Mouse (Mus musculus): ENCODE measurements around the gene Adck1. TPM values are rescaled to one million over a fixed set of nuclear protein-coding genes. Genes with fewer than 3 reads are reported as not detected.
A peak's percentile ranks its signal among the peaks of the same experiment; 100 is the strongest.

Gene Adck1
- polyA plus RNA-seq, 1 experiment from 2014 or later = 27.2 TPM

- H3K4me3 ChIP-seq (replicated peaks) = no peak overlapping the region
- no peak for ATAC-seq
- 78% methylated on average over 4 of the region's 4 CpGs for WGBS
Observed at GRCm38 (mm10) chr12:88432277-88432676, 71.9 kb downstream of the Adck1 start.

GRCm38 (mm10) chr12:88433171-88433570, 72.8 kb downstream of the Adck1 start:
- Histone ChIP-seq H3K9me3 (no peaks in the 10 kb centered on the region), H3K27me3 (no peaks in the 10 kb centered on the region), H3K27ac (no peak overlapping the region), H3K4me3 (replicated peaks) (no peak overlapping the region), H3K36me3 (peaks cover 11% of the 10 kb centered on the region; the same call in 1 of the 2 replicates), H3K4me2 (replicated peaks) (no peak overlapping the region), H3K4me1 (replicated peaks) (0 out of 2 replicates have a peak, but pooled peaks cover 4% of the 10 kb centered on the region), H3K9ac (replicated peaks) (no peak overlapping the region)
- no peak for ATAC-seq
- 92% methylated on average over 7 of the region's 7 CpGs for WGBS

More at GRCm38 (mm10) chr12:88432277-88432676, 71.9 kb downstream of the Adck1 start:
- Histone ChIP-seq H3K4me1 (replicated peaks) (peaks cover 11% of the 10 kb centered on the region), H3K9ac (replicated peaks) (no peak overlapping the region), H3K27ac (no peak overlapping the region), H3K36me3 (peaks cover 11% of the 10 kb centered on the region; the same call in 1 of the 2 replicates), H3K4me2 (replicated peaks) (no peak overlapping the region), H3K27me3 (no peaks in the 10 kb centered on the region), H3K9me3 (no peaks in the 10 kb centered on the region)

DNA sequence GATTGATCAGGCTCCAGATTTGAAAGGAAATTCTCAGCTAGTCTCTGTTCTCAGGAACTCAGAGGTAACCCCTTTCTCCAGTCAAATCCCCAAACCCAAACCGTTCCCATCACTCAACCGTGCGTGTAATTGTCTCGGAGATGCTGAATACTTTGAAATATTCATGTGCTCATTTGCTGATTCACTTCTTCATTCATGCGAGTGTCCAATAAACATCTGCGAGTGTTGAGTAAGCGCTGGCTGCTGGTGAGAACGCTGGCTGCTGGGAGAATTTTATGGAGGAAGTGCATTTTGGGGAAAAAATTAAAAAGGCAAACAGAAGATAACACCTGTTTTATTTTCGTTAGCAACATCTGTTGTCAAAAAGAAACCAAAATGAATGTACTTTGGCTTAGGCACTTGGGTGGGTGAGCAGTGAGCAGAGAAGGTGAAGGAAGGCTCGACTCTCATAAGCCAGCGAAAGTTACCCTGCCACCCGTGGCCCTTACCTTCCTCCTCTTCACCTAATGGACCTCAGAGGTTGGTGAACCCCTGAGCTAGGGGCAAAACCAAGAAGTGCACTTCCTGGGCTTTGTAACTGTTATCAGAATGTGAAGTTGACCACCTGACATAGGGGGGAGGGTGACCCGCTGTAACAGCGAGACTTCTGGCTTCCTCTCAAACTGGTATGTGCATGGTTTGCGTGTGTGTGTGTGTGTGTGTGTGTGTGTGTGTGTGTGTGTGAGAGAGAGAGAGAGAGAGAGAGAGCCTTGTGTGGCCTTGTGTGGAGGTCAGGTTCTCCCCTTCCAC, 76.8 kb downstream of the Adck1 start:
- WGBS = 75% methylated on average over 15 of the region's 15 CpGs
- Histone ChIP-seq H3K9me3 (no peaks in the 10 kb centered on the region), H3K27ac (no peak overlapping the region), H3K4me3 (replicated peaks) (no peak overlapping the region), H3K27me3 (no peaks in the 10 kb centered on the region), H3K36me3 (peaks cover 4% of the 10 kb centered on the region; the same call in 1 of the 2 replicates), H3K4me1 (replicated peaks) (peaks cover 9% of the 10 kb centered on the region), H3K9ac (replicated peaks) (no peak overlapping the region), H3K4me2 (replicated peaks) (no peak overlapping the region)
- ATAC-seq = no peak

- no peak overlapping the region for H3K9ac ChIP-seq (replicated peaks)
- no peaks in the 10 kb centered on the region for H3K9me3 ChIP-seq
- H3K27ac ChIP-seq = peak overlapping the region; percentile 31
- 77% methylated on average over 14 of the region's 14 CpGs for WGBS
- H3K4me1 ChIP-seq (replicated peaks) = peaks cover 9% of the 10 kb centered on the region
- peaks cover 2% of the 10 kb centered on the region; the same call in 1 of the 2 replicates for H3K36me3 ChIP-seq
- no peaks in the 10 kb centered on the region for H3K27me3 ChIP-seq
- H3K4me3 ChIP-seq (replicated peaks) = no peak overlapping the region
- no peak; the same call in 1 of the 2 replicates for ATAC-seq
- no peak overlapping the region for H3K4me2 ChIP-seq (replicated peaks)
Observed at GRCm38 (mm10) chr12:88441922-88442809, 81.8 kb downstream of the Adck1 start.

GRCm38 (mm10) chr12:88444040-88444439, 83.7 kb downstream of the Adck1 start:
- Histone ChIP-seq H3K4me2 (replicated peaks) (no peak overlapping the region), H3K4me3 (replicated peaks) (no peak overlapping the region), H3K4me1 (replicated peaks) (peaks cover 9% of the 10 kb centered on the region), H3K9ac (replicated peaks) (no peak overlapping the region), H3K27me3 (no peaks in the 10 kb centered on the region), H3K9me3 (no peaks in the 10 kb centered on the region), H3K27ac (no peak overlapping the region), H3K36me3 (peaks cover 13% of the 10 kb centered on the region)
- 93% methylated on average over 5 of the region's 5 CpGs for WGBS
- no peak for ATAC-seq

- H3K27ac ChIP-seq = no peak overlapping the region
- peaks cover 9% of the 10 kb centered on the region for H3K4me1 ChIP-seq (replicated peaks)
- no peak for ATAC-seq
- H3K36me3 ChIP-seq = peaks cover 25% of the 10 kb centered on the region
- no peak overlapping the region for H3K9ac ChIP-seq (replicated peaks)
- no peak overlapping the region for H3K4me3 ChIP-seq (replicated peaks)
- no peaks in the 10 kb centered on the region for H3K9me3 ChIP-seq
- 94% methylated on average over 3 of the region's 3 CpGs for WGBS
- no peak overlapping the region for H3K4me2 ChIP-seq (replicated peaks)
- H3K27me3 ChIP-seq = no peaks in the 10 kb centered on the region
Observed at GRCm38 (mm10) chr12:88445471-88445870, 85.1 kb downstream of the Adck1 start.

DNA sequence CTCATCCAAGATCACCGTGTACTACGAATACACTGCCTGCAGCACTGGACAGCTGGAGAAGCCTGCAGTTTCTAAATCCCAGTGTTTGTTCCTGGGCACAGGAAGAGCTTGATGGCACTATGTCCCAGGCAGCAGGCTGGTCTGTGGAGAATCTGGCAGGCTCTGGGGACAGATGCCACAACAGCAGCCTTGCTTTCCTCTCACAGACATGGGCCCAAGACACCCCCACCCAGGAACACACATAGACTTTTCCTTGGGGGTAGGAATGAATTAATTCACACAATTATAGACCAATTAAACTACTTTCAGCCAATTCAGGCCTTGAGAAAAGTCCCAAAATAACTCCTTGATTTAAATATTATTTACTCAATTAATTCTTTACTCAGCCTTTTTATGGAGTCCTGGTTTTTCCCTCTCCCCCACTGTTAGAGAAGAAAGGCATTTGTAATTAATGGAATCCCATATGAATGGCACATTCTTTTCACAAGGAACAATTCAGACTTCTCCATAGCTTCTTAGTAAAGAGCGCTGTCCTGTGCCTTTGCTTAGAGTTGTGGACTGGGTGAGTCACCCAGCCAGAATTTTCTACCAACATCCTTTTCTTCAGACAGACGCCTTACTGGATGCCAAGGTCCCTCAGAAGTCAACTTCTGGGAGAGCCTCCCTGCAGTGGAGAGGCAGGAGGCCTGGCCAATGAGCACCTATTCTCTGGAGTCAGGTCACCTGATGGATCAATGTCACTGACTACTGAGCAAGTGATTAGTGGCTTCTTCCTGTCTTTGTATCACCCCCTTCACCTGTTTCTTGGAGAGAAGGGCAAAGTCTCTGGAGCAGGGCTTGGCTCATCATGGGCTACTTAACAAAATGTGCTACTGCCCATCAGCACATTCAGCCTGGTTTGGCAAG, 90.6 kb downstream of the Adck1 start:
- Histone ChIP-seq H3K9me3 (no peaks in the 10 kb centered on the region), H3K27me3 (no peaks in the 10 kb centered on the region), H3K4me3 (replicated peaks) (no peak overlapping the region), H3K9ac (replicated peaks) (no peak overlapping the region), H3K27ac (no peak overlapping the region), H3K4me2 (replicated peaks) (no peak overlapping the region), H3K4me1 (replicated peaks) (0 out of 2 replicates have a peak, but pooled peaks cover 3% of the 10 kb centered on the region), H3K36me3 (peaks cover 28% of the 10 kb centered on the region)
- no peak for ATAC-seq
- 62% methylated on average over 4 of the region's 4 CpGs for WGBS

GRCm38 (mm10) chr12:88454701-88455410, 94.5 kb downstream of the Adck1 start:
- Histone ChIP-seq H3K9ac (replicated peaks) (no peak overlapping the region), H3K27me3 (no peaks in the 10 kb centered on the region), H3K9me3 (no peaks in the 10 kb centered on the region), H3K4me2 (replicated peaks) (no peak overlapping the region), H3K36me3 (peaks cover 18% of the 10 kb centered on the region), H3K27ac (no peak overlapping the region), H3K4me3 (replicated peaks) (no peak overlapping the region), H3K4me1 (replicated peaks) (0 out of 2 replicates have a peak, but pooled peaks cover 3% of the 10 kb centered on the region)
- 87% methylated on average over 12 of the region's 12 CpGs for WGBS
- no peak for ATAC-seq

- WGBS = 97% methylated on average over 1 of the region's 1 CpGs
- 0 out of 2 replicates have a peak, but pooled peaks cover 3% of the 10 kb centered on the region for H3K4me1 ChIP-seq (replicated peaks)
- H3K27ac ChIP-seq = no peak overlapping the region
- H3K9ac ChIP-seq (replicated peaks) = no peak overlapping the region
- peaks cover 18% of the 10 kb centered on the region for H3K36me3 ChIP-seq
- H3K4me3 ChIP-seq (replicated peaks) = no peak overlapping the region
- ATAC-seq = no peak
- no peak overlapping the region for H3K4me2 ChIP-seq (replicated peaks)
- H3K9me3 ChIP-seq = no peaks in the 10 kb centered on the region
- H3K27me3 ChIP-seq = no peaks in the 10 kb centered on the region
Observed at GRCm38 (mm10) chr12:88457021-88457420, 96.7 kb downstream of the Adck1 start.

DNA sequence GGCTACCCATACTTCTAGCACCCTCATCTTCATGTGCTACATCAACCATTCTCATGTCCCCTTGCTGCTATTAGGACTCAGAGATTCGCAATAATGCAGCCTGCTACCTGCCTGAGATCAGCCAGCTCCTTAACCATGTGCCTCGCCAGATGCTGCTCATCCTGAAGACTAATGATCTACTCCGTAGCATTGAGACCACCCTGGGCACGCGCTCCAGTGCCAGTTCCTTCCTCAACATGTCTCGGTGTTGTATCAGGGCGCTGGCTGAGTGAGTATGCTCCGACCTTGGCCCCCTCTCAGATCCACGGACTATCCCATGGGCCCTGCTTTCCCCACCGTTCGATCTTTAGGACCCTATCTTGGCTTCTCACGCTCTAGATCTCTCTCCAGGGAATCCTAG, 98.6 kb downstream of the Adck1 start:
- Histone ChIP-seq H3K9ac (replicated peaks) (no peak overlapping the region), H3K4me1 (replicated peaks) (0 out of 2 replicates have a peak, but pooled peaks cover 3% of the 10 kb centered on the region), H3K36me3 (peaks cover 18% of the 10 kb centered on the region), H3K4me3 (replicated peaks) (no peak overlapping the region), H3K4me2 (replicated peaks) (no peak overlapping the region), H3K27ac (no peak overlapping the region), H3K27me3 (no peaks in the 10 kb centered on the region), H3K9me3 (no peaks in the 10 kb centered on the region)
- WGBS = 93% methylated on average over 12 of the region's 12 CpGs
- ATAC-seq = no peak

GRCm38 (mm10) chr12:88459461-88459860, 99.1 kb downstream of the Adck1 start:
- H3K4me1 ChIP-seq (replicated peaks) = 0 out of 2 replicates have a peak, but pooled peaks cover 3% of the 10 kb centered on the region
- ATAC-seq = no peak
- H3K9ac ChIP-seq (replicated peaks) = no peak overlapping the region
- H3K36me3 ChIP-seq = peaks cover 18% of the 10 kb centered on the region
- H3K9me3 ChIP-seq = no peaks in the 10 kb centered on the region
- H3K27ac ChIP-seq = no peak overlapping the region
- H3K27me3 ChIP-seq = no peaks in the 10 kb centered on the region
- no peak overlapping the region for H3K4me3 ChIP-seq (replicated peaks)
- 87% methylated on average over 1 of the region's 1 CpGs for WGBS
- H3K4me2 ChIP-seq (replicated peaks) = no peak overlapping the region

Measured in midbrain, embryonic 13.5 days (tissue).